Mouse (Mus musculus) stomach, postnatal 0 days (tissue): ENCODE measurements at regions not wholly inside any gene's neighbourhood (a gene's known extent, or its start where the extent isn't known, plus 50 kb on each side); places are given as distances from the start of the nearest gene placed in this dataset.

Source experiments
- ATAC-seq: fragments of 200-750 bp; cut with Nextera tagmentation; 2 replicates; pipeline ENCODE4 v1.8.0; 2017; ENCODE audit not compliant: low FRiP score, low TSS enrichment
- DNase-seq: peaks from one replicate; pipeline ENCODE4 v3.0.0-alpha.2; 2016; ENCODE audit warnings: low spot score
- H3K27ac ChIP-seq: fragments of 300-500 bp; sonication (generic); replicated peaks from 2 replicates; pipeline ENCODE4 v1.5.1; 2014; ENCODE audit warnings: mild to moderate bottlenecking, control low read depth
- H3K27me3 ChIP-seq: fragments of 300-500 bp; sonication (generic); 2 replicates; pipeline ENCODE4 v1.6.1; 2014; ENCODE audit warnings: low read length; ENCODE audit not compliant: control insufficient read depth, insufficient read depth
- H3K36me3 ChIP-seq: fragments of 300-500 bp; sonication (generic); 2 replicates; pipeline ENCODE4 v1.6.1; 2014; ENCODE audit warnings: low read length, mixed read lengths; ENCODE audit not compliant: control insufficient read depth, insufficient read depth
- H3K4me1 ChIP-seq: fragments of 300-500 bp; sonication (generic); replicated peaks from 2 replicates; pipeline ENCODE4 v1.6.1; 2014; ENCODE audit warnings: antibody characterized with exemption; ENCODE audit not compliant: control insufficient read depth, insufficient read depth
- H3K4me2 ChIP-seq: fragments of 300-500 bp; sonication (generic); replicated peaks from 2 replicates; pipeline ENCODE4 v1.6.1; 2014; ENCODE audit warnings: low read depth, mild to moderate bottlenecking, control low read depth, moderate library complexity
- H3K4me3 ChIP-seq: fragments of 300-500 bp; sonication (generic); 2 replicates; pipeline ENCODE4 v1.5.1; 2014; ENCODE audit warnings: low read depth, low read length, control low read depth
- H3K9ac ChIP-seq: fragments of 300-500 bp; sonication (generic); 2 replicates; pipeline ENCODE4 v1.6.1; 2014; ENCODE audit warnings: mild to moderate bottlenecking, low read length, control low read depth, mixed read lengths
- H3K9me3 ChIP-seq: fragments of 300-500 bp; sonication (generic); 2 replicates; pipeline ENCODE4 v1.6.1; 2016; ENCODE audit warnings: low read length; ENCODE audit not compliant: control insufficient read depth
- CTCF ChIP-seq: IDR thresholded peaks from 2 replicates; pipeline ENCODE4 v1.5.1; 2016; ENCODE audit warnings: antibody characterized with exemption, low read depth, mild to moderate bottlenecking, moderate library complexity
- EP300 ChIP-seq: optimal IDR thresholded peaks from 2 replicates; pipeline ENCODE3; 2016; ENCODE audit warnings: antibody characterized with exemption
- WGBS: fragments of 180-500 bp; shearing (Covaris S2); extraction: QIAGEN DNeasy Blood & Tissue Kit; methylation state at CpG from one replicate; pipeline ENCODE4 v1.1.7; 2014; 5-methylcytosine and 5-hydroxymethylcytosine counted together

GRCm38 (mm10) chr17:15253271-15253670 is 123.4 kb downstream of the Dll1 start:
- Histone ChIP-seq H3K4me3 (no peak overlapping the region), H3K27ac (no peak overlapping the region), H3K36me3 (no peaks in the 10 kb centered on the region), H3K9me3 (no peaks in the 10 kb centered on the region), H3K4me1 (no peaks in the 10 kb centered on the region), H3K4me2 (no peak overlapping the region), H3K27me3 (no peaks in the 10 kb centered on the region), H3K9ac (no peak overlapping the region)
- DNase-seq (no peak), ATAC-seq (no peak)
- WGBS: 100% methylated on average over 1 of the region's 1 CpGs
- TF ChIP-seq EP300: no peak
- TF ChIP-seq CTCF: no peak

GRCm38 (mm10) chr17:15252187-15252586 is 124.5 kb downstream of the Dll1 start:
- Histone ChIP-seq H3K4me1 (no peaks in the 10 kb centered on the region), H3K4me2 (no peak overlapping the region), H3K36me3 (no peaks in the 10 kb centered on the region), H3K9ac (no peak overlapping the region), H3K9me3 (no peaks in the 10 kb centered on the region), H3K4me3 (no peak overlapping the region), H3K27me3 (no peaks in the 10 kb centered on the region), H3K27ac (no peak overlapping the region)
- no peak for ATAC-seq
- 65% methylated on average over 2 of the region's 2 CpGs for WGBS
- no peak for DNase-seq
- TF ChIP-seq CTCF (no peak), EP300 (no peak)

GRCm38 (mm10) chr17:15251641-15252040 is 125.0 kb downstream of the Dll1 start:
- Histone ChIP-seq H3K9ac (no peak overlapping the region), H3K9me3 (no peaks in the 10 kb centered on the region), H3K36me3 (no peaks in the 10 kb centered on the region), H3K4me1 (no peaks in the 10 kb centered on the region), H3K27ac (no peak overlapping the region), H3K4me3 (no peak overlapping the region), H3K27me3 (no peaks in the 10 kb centered on the region), H3K4me2 (no peak overlapping the region)
- ATAC-seq (no peak), DNase-seq (no peak)
- 76% methylated on average over 1 of the region's 1 CpGs for WGBS
- TF ChIP-seq CTCF: no peak
- TF ChIP-seq EP300: no peak

GRCm38 (mm10) chr17:15248417-15248791 is 128.3 kb downstream of the Dll1 start:
- no peak for ATAC-seq
- Histone ChIP-seq H3K27ac (no peak overlapping the region), H3K9me3 (no peaks in the 10 kb centered on the region), H3K4me2 (no peak overlapping the region), H3K4me3 (no peak overlapping the region), H3K27me3 (no peaks in the 10 kb centered on the region), H3K4me1 (no peaks in the 10 kb centered on the region), H3K9ac (no peak overlapping the region), H3K36me3 (no peaks in the 10 kb centered on the region)
- 54% methylated on average over 4 of the region's 4 CpGs for WGBS
- no peak for DNase-seq
- no peak for TF ChIP-seq CTCF
- no peak for TF ChIP-seq EP300

GRCm38 (mm10) chr17:15247546-15248416 is 128.9 kb downstream of the Dll1 start:
- Histone ChIP-seq H3K4me1 (no peaks in the 10 kb centered on the region), H3K9me3 (no peaks in the 10 kb centered on the region), H3K4me2 (no peak overlapping the region), H3K36me3 (no peaks in the 10 kb centered on the region), H3K27me3 (no peaks in the 10 kb centered on the region), H3K4me3 (no peak overlapping the region), H3K9ac (no peak overlapping the region), H3K27ac (no peak overlapping the region)
- WGBS: 16% methylated on average over 20 of the region's 20 CpGs
- peak; percentile 47; the same call in 1 of the 2 replicates for ATAC-seq
- no peak for TF ChIP-seq EP300
- TF ChIP-seq CTCF: no peak
- DNase-seq: no peak

- Histone ChIP-seq H3K4me3 (no peak overlapping the region), H3K27ac (no peak overlapping the region), H3K4me2 (no peak overlapping the region), H3K4me1 (no peaks in the 10 kb centered on the region), H3K9me3 (no peaks in the 10 kb centered on the region), H3K27me3 (no peaks in the 10 kb centered on the region), H3K36me3 (no peaks in the 10 kb centered on the region), H3K9ac (no peak overlapping the region)
- WGBS: 44% methylated on average over 6 of the region's 6 CpGs
- ATAC-seq (no peak), DNase-seq (peak; percentile 19)
- no peak for TF ChIP-seq CTCF
- TF ChIP-seq EP300: no peak
Measured at GRCm38 (mm10) chr17:15242976-15243635, 133.6 kb downstream of the Dll1 start.
